Mouse (Mus musculus): ENCODE measurements around the gene Vmn1r117. TPM values are rescaled to one million over a fixed set of nuclear protein-coding genes. Genes with fewer than 3 reads are reported as not detected.

Vmn1r117 gene
- polyA plus RNA-seq (2017; shearing (Covaris generic)): not detected

DNA sequence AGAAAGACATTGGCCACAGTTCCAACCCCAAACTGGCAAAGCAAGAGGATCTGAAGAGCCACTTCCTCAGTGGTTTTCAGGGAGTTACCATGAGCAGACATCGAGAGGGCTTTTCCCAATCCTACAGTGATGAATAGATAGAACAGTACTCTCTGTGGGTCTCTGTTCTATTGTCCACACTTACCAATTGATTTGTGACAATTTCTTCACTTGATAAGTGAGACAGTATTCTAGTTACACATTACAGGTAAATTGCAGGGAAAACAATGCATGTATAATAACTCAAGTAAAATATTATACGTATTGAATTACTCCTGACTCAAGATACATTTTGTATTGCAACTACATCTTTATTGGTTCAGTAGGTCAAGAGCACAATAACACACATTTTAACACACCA lies at the start of gene Vmn1r117:
Gene Vmn1r117 (minus strand): TSS at position 101 of the 400 bp plus-strand sequence.

DNA sequence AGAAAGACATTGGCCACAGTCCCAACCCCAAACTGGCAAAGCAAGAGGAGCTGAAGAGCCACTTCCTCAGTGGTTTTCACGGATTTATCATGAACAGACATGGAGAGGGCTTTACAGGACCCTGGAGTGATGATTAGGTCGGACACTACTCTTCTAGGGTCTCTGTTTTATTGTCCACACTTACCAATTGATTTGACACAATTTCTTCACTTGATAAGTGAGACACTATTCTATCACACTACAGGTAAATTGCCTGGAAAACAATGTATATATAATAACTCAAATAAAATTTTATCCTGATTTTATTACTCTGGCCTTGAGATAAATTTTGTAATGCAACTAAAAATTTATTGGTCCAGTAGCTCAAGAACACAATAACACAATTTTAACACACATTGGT lies 28.3 kb upstream of the Vmn1r117 start, which contains the start of gene Vmn1r118:
Gene Vmn1r118 (minus strand): TSS at position 101 of the 400 bp plus-strand sequence.

DNA sequence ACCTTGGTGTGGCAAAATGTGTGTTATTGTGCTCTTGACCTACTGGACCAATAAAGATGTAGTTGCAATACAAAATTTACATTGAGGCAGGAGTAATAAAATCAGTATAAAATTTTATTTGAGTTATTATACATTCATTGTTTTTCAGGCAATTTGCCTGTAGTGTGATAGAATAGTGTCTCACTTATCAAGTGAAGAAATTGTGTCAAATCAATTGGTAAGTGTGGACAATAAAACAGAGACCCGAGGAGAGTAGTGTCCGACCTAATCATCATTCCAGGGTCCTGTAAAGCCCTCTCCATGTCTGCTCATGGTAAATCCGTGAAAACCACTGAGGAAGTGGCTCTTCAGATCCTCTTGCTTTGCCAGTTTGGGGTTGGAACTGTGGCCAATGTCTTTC lies 12.0 kb downstream of the Vmn1r117 start, which contains the start of gene Vmn1r116:
Gene Vmn1r116 (plus strand): TSS at position 301 of the 400 bp plus-strand sequence.

DNA sequence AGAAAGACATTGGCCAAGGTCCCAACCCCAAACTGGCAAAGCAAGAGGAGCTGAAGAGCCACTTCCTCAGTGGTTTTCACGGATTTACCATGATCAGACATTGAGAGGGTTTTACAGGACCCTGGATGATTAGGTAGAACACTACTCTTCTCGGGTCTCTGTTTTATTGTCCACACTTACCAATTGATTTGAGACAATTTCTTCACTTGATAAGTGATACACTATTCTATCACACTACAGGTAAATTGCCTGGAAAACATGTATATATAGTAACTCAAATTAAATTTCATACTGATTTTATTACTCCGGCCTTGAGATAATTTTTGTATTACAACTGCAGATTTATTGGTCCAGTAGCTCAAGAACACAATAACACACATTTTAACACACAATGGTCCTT lies 39.0 kb downstream of the Vmn1r117 start, which contains the start of gene Vmn1r115:
Gene Vmn1r115 (minus strand): TSS at position 101 of the 400 bp plus-strand sequence.

Other genes starting within 250 kb of the Vmn1r117 start
- gene Vmn1r107, start 215.2 kb downstream of the Vmn1r117 start, polyA plus RNA-seq (2017; shearing (Covaris generic)): not detected
- gene Vmn1r111, start 180.9 kb downstream of the Vmn1r117 start, polyA plus RNA-seq (2017; shearing (Covaris generic)): not detected
- not detected for gene Gm10668, start 153.5 kb downstream of the Vmn1r117 start, polyA plus RNA-seq (2017; shearing (Covaris generic))
- gene Vmn1r112, start 112.9 kb downstream of the Vmn1r117 start, polyA plus RNA-seq (2017; shearing (Covaris generic)): not detected
- gene Vmn1r113, start 96.8 kb downstream of the Vmn1r117 start, polyA plus RNA-seq (2017; shearing (Covaris generic)): not detected
- gene Vmn1r114, start 71.9 kb downstream of the Vmn1r117 start, polyA plus RNA-seq (2017; shearing (Covaris generic)): not detected
- not detected for gene Vmn1r115, start 39.1 kb downstream of the Vmn1r117 start, polyA plus RNA-seq (2017; shearing (Covaris generic))
- gene Vmn1r116, start 11.9 kb downstream of the Vmn1r117 start, polyA plus RNA-seq (2017; shearing (Covaris generic)): not detected
- not detected for gene Vmn1r118, start 28.2 kb upstream of the Vmn1r117 start, polyA plus RNA-seq (2017; shearing (Covaris generic))
- gene Vmn1r119, start 128.3 kb upstream of the Vmn1r117 start, polyA plus RNA-seq (2017; shearing (Covaris generic)): not detected
- not detected for gene Vmn1r120, start 169.7 kb upstream of the Vmn1r117 start, polyA plus RNA-seq (2017; shearing (Covaris generic))
- gene Vmn1r121, start 214.4 kb upstream of the Vmn1r117 start, polyA plus RNA-seq (2017; shearing (Covaris generic)): not detected

Data from inflammation-experienced regulatory T-cells, adult 16 weeks (primary cell).